Mouse (Mus musculus): ENCODE data around the gene Gm5127. TPM values are rescaled to one million over a fixed set of nuclear protein-coding genes. Genes with fewer than 3 reads are reported as not detected.
A peak's percentile ranks its signal among the peaks of the same experiment; 100 is the strongest.

The Gm5127 gene
- polyA plus RNA-seq, 1 experiment: 0.05 TPM

DNA sequence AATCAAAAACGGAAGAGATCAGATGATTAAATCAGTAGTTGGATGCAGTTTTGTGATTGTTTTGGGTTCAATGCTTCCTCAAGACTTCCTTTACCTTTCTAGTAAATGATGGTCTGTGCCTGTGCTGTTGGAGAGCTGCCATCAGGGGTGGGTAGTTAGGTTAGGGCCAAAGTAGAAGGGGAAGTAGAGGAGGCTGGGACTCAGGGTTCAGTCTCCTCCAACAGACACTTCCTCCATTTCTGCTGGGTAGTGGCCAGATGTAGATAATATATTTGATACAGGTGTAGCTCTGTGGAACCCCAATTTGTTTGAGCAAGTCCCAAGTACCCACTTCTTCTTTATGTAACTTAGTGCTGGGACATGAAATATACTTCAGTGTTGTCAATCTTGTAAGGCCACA is 12.9 kb downstream of the Gm5127 start:
- TF ChIP-seq CTCF (IDR thresholded peaks at IDR 0.05; ENCODE audit: extremely low read depth, insufficient read depth, insufficient read length, insufficient replicate concordance) (no peak), POLR2A (IDR thresholded peaks at IDR 0.05; ENCODE audit: low read depth, low read length) (no peak)
- H3K27me3 ChIP-seq (ENCODE audit: control insufficient read depth, insufficient read depth, low read length): no peaks in the 10 kb centered on the region
- DNase-seq (ENCODE audit: low read depth in 1 of 2, low spot score in 2 of 2): no peak
- H3K4me1 ChIP-seq (ENCODE audit: control insufficient read depth, insufficient read depth, insufficient read length): no peaks in the 10 kb centered on the region; the same call in none of the 2 replicates
- WGBS: 55% methylated on average over 1 of the region's 1 CpGs
- no peaks in the 10 kb centered on the region for H3K36me3 ChIP-seq (ENCODE audit: control insufficient read depth, insufficient read depth, low read length)
- no peak overlapping the region for H3K4me3 ChIP-seq (ENCODE audit: extremely low read depth, insufficient read depth, insufficient read length)
- no peak overlapping the region for H3K27ac ChIP-seq (ENCODE audit: insufficient read depth, low read length)

DNA sequence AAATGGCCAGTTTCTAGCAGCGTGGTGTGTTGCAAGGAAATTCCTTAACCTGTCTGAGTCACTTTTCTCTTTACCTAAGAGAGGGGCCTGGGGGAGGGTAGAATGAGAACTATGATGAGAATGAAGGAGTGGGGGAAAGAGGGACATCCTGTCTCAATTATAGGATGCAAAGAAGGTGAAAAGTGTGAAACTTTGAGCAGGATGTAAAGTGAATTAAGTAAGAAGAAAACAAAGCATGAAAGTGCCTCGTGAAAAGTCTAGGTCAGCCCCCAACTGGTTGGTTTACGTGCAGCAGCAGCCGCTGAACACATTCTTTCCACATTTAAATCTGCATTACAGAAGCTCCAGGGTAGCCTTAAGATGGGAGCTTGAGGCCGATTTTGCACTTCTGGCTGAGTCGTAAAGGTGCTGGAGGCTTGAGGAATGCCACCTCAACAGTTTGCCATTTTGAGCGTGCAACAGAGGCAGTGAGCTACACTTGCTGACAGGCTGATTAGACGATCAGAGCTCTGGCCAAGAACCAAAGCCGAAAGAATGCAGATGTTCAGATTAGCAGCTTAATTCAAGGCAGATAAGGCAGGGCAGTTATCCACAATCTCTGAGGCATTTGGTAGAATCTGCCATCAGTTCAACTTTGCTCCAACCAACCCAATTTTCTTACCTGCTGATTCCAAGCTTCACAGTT is 19.7 kb downstream of the Gm5127 start:
- Histone ChIP-seq H3K27ac (ENCODE audit: insufficient read depth, low read length) (no peak overlapping the region), H3K27me3 (ENCODE audit: control insufficient read depth, insufficient read depth, low read length) (no peaks in the 10 kb centered on the region), H3K4me3 (ENCODE audit: extremely low read depth, insufficient read depth, insufficient read length) (no peak overlapping the region; the same call in 1 of the 2 replicates), H3K36me3 (ENCODE audit: control insufficient read depth, insufficient read depth, low read length) (no peaks in the 10 kb centered on the region), H3K4me1 (ENCODE audit: control insufficient read depth, insufficient read depth, insufficient read length) (peaks cover 7% of the 10 kb centered on the region; the same call in 1 of the 2 replicates)
- DNase-seq (ENCODE audit: low read depth in 1 of 2, low spot score in 2 of 2): no peak
- no peak for TF ChIP-seq POLR2A (IDR thresholded peaks at IDR 0.05; ENCODE audit: low read depth, low read length)
- TF ChIP-seq CTCF (IDR thresholded peaks at IDR 0.05; ENCODE audit: extremely low read depth, insufficient read depth, insufficient read length, insufficient replicate concordance): no peak
- 33% methylated on average over 9 of the region's 9 CpGs for WGBS

DNA sequence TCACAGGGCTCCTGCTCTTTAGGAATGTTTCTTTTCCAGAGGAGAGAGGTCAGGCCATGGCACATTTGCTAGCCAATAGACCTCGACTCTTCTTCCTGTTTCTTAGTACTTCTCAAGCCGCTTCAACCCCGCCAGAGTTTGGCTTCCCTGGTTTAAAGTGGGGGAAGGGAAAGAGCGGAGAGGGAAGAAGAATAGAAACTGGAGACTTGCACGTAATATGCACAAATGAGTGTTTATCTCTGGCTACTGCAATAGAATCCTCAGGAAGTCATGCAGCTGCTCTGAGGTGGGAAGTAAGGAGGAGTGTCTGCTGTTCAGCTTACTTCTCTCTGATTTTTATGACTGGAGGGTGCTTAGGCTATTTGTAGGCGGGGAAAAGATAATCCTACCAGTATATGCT is 20.4 kb downstream of the Gm5127 start, which contains the start of gene Cysltr1:
TSS of gene Cysltr1 (minus strand) at position 294 of the 400 bp plus-strand sequence.
- no peak for TF ChIP-seq POLR2A (IDR thresholded peaks at IDR 0.05; ENCODE audit: low read depth, low read length)
- TF ChIP-seq CTCF (IDR thresholded peaks at IDR 0.05; ENCODE audit: extremely low read depth, insufficient read depth, insufficient read length, insufficient replicate concordance): no peak
- Histone ChIP-seq H3K4me3 (ENCODE audit: extremely low read depth, insufficient read depth, insufficient read length) (no peak within 1 kb of the TSS; the same call in 1 of the 2 replicates), H3K27ac (ENCODE audit: insufficient read depth, low read length) (no peak within 1 kb of the TSS), H3K4me1 (ENCODE audit: control insufficient read depth, insufficient read depth, insufficient read length) (peaks cover 7% of the 10 kb centered on the region; the same call in 1 of the 2 replicates), H3K36me3 (ENCODE audit: control insufficient read depth, insufficient read depth, low read length) (no peaks in the 10 kb centered on the region), H3K27me3 (ENCODE audit: control insufficient read depth, insufficient read depth, low read length) (no peaks in the 10 kb centered on the region)
- DNase-seq (ENCODE audit: low read depth in 1 of 2, low spot score in 2 of 2): no peak
- WGBS: 28% methylated on average over 6 of the region's 6 CpGs

DNA sequence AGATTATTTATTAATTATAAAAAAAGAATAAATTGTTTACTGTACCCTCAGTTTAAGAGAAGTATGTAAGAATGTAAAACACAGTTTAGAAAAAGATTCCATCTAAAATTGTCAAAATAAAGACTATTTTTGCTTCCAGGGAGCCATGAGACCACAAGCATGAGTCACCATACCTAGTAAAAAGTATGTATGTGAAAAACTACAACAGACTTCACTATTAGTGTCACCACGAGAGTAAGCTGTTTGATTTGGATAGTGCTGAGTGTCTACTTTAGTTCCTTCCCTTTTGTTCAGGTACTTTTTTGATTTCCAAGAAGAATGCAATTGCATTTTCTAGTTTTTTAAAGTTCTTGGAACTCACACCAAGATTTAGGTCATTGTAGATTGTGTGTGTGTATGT is 39.5 kb downstream of the Gm5127 start:
- no peak for DNase-seq (ENCODE audit: low read depth in 1 of 2, low spot score in 2 of 2)
- H3K4me3 ChIP-seq (ENCODE audit: extremely low read depth, insufficient read depth, insufficient read length): no peak overlapping the region
- no peak for TF ChIP-seq POLR2A (IDR thresholded peaks at IDR 0.05; ENCODE audit: low read depth, low read length)
- no peak for TF ChIP-seq CTCF (IDR thresholded peaks at IDR 0.05; ENCODE audit: extremely low read depth, insufficient read depth, insufficient read length, insufficient replicate concordance)
- 67% methylated on average over 1 of the region's 1 CpGs for WGBS
- no peaks in the 10 kb centered on the region for H3K27me3 ChIP-seq (ENCODE audit: control insufficient read depth, insufficient read depth, low read length)
- no peaks in the 10 kb centered on the region for H3K36me3 ChIP-seq (ENCODE audit: control insufficient read depth, insufficient read depth, low read length)
- no peaks in the 10 kb centered on the region for H3K4me1 ChIP-seq (ENCODE audit: control insufficient read depth, insufficient read depth, insufficient read length)
- H3K27ac ChIP-seq (ENCODE audit: insufficient read depth, low read length): no peak overlapping the region

DNA sequence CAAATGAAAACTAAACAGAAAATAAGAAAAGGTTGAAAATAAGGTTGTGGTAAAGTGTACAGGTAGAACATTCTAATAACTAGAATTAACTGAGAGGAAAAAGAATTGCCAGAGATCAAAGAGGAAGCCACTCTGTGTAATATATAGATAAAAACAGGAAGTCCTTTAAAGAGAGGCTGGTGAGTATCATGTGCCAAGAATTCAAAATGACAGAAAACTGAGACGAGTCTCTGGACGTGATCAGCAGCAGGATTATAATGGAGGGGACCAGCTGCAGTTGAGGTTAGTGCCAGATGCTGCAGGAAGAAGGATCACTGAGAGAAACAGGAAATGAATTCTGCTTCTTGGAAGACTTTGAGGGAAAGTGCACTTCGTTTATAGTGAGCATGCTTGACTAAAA is 40.7 kb downstream of the Gm5127 start:
- WGBS: 33% methylated on average over 3 of the region's 3 CpGs
- no peaks in the 10 kb centered on the region for H3K36me3 ChIP-seq (ENCODE audit: control insufficient read depth, insufficient read depth, low read length)
- no peak for TF ChIP-seq CTCF (IDR thresholded peaks at IDR 0.05; ENCODE audit: extremely low read depth, insufficient read depth, insufficient read length, insufficient replicate concordance)
- TF ChIP-seq POLR2A (IDR thresholded peaks at IDR 0.05; ENCODE audit: low read depth, low read length): no peak
- H3K4me1 ChIP-seq (ENCODE audit: control insufficient read depth, insufficient read depth, insufficient read length): no peaks in the 10 kb centered on the region
- H3K27ac ChIP-seq (ENCODE audit: insufficient read depth, low read length): 0 out of 2 replicates have a peak overlapping the region, but pooled peaks have one; percentile 27
- peak overlapping the region; percentile 24; the same call in 1 of the 2 replicates for H3K4me3 ChIP-seq (ENCODE audit: extremely low read depth, insufficient read depth, insufficient read length)
- no peaks in the 10 kb centered on the region for H3K27me3 ChIP-seq (ENCODE audit: control insufficient read depth, insufficient read depth, low read length)
- no peak for DNase-seq (ENCODE audit: low read depth in 1 of 2, low spot score in 2 of 2)

DNA sequence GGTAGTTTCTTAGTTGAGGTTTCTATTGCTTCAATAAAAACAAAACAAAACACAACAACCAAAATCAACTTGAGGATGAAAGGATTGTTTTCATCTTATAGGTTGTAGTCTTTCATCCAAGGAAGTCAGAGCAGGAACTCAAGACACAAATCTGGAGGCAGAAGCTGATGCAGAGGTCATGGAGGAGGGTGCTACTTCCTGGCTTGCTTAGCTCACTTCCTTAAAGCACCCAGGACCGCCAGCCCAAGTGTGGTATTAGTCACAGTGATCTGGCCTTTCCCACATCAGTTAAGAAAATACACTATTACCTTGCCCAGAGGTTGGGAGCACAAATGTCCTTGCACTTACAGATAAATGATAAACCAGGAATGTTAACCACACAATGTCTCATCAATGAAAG is 45.5 kb downstream of the Gm5127 start:
- Histone ChIP-seq H3K27me3 (ENCODE audit: control insufficient read depth, insufficient read depth, low read length) (no peaks in the 10 kb centered on the region), H3K4me3 (ENCODE audit: extremely low read depth, insufficient read depth, insufficient read length) (no peak overlapping the region), H3K27ac (ENCODE audit: insufficient read depth, low read length) (no peak overlapping the region), H3K36me3 (ENCODE audit: control insufficient read depth, insufficient read depth, low read length) (no peaks in the 10 kb centered on the region), H3K4me1 (ENCODE audit: control insufficient read depth, insufficient read depth, insufficient read length) (no peaks in the 10 kb centered on the region)
- WGBS: 86% methylated on average over 1 of the region's 1 CpGs
- DNase-seq (ENCODE audit: low read depth in 1 of 2, low spot score in 2 of 2): no peak
- TF ChIP-seq POLR2A (IDR thresholded peaks at IDR 0.05; ENCODE audit: low read depth, low read length) (no peak), CTCF (IDR thresholded peaks at IDR 0.05; ENCODE audit: extremely low read depth, insufficient read depth, insufficient read length, insufficient replicate concordance) (no peak)

DNA sequence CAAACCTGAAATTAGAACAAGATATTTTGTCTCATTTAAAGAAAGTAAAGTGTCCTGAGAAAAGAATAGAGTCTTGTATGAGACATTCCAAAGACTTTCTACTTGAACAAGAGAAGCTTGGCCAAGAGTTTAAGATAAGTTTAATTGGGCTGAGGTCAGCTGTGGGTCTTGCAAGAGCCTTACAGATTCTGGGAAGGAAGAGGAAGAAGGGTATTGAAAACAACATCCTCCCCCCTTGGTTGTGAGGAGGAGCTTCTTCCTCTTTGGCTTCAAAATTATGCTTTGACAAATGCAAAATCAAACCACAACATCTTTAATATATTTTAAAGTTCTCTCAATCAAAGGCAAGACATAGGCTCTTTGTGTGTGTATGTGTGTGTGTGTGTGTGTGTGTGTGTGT is 50.6 kb downstream of the Gm5127 start:
- no peak for DNase-seq (ENCODE audit: low read depth in 1 of 2, low spot score in 2 of 2)
- Histone ChIP-seq H3K27me3 (ENCODE audit: control insufficient read depth, insufficient read depth, low read length) (no peaks in the 10 kb centered on the region), H3K4me3 (ENCODE audit: extremely low read depth, insufficient read depth, insufficient read length) (no peak overlapping the region), H3K36me3 (ENCODE audit: control insufficient read depth, insufficient read depth, low read length) (no peaks in the 10 kb centered on the region), H3K27ac (ENCODE audit: insufficient read depth, low read length) (no peak overlapping the region), H3K4me1 (ENCODE audit: control insufficient read depth, insufficient read depth, insufficient read length) (no peaks in the 10 kb centered on the region)
- TF ChIP-seq POLR2A (IDR thresholded peaks at IDR 0.05; ENCODE audit: low read depth, low read length) (no peak), CTCF (IDR thresholded peaks at IDR 0.05; ENCODE audit: extremely low read depth, insufficient read depth, insufficient read length, insufficient replicate concordance) (no peak)
